Mouse (Mus musculus) forelimb bud, embryonic 11.5 days (tissue): Measurements from ENCODE around the gene Eif2s1.

Source experiments
- DNase-seq: peaks from one replicate; pipeline ENCODE4 v3.0.0-alpha.2; 2012; ENCODE audit warnings: low read depth, low spot score

The Eif2s1 gene

GRCm38 (mm10) chr12:78861496-78862253 is at the start of gene Eif2s1, which contains the start of gene Atp6v1d:
Eif2s1 (plus strand) TSS chr12:78861819.
Atp6v1d (minus strand) TSS chr12:78861638.
- DNase-seq: peak; percentile 100

GRCm38 (mm10) chr12:78814437-78814836 is 47.2 kb upstream of the Eif2s1 start:
- no peak for DNase-seq

- no peak for DNase-seq
Observed at GRCm38 (mm10) chr12:78834496-78834895, 27.1 kb upstream of the Eif2s1 start.

GRCm38 (mm10) chr12:78839906-78840305 is 21.7 kb upstream of the Eif2s1 start:
- DNase-seq: no peak

GRCm38 (mm10) chr12:78842429-78842828 is 19.2 kb upstream of the Eif2s1 start:
- DNase-seq: no peak

GRCm38 (mm10) chr12:78848246-78848645 is 13.4 kb upstream of the Eif2s1 start:
- DNase-seq: no peak

GRCm38 (mm10) chr12:78860921-78861495 is 611 bp upstream of the Eif2s1 start:
- DNase-seq: peak; percentile 17

GRCm38 (mm10) chr12:78862254-78862730 is 673 bp downstream of the Eif2s1 start:
- DNase-seq: no peak

GRCm38 (mm10) chr12:78865434-78865833 is 3.8 kb downstream of the Eif2s1 start:
- DNase-seq: no peak

GRCm38 (mm10) chr12:78868115-78868514 is 6.5 kb downstream of the Eif2s1 start:
- DNase-seq: no peak

GRCm38 (mm10) chr12:78874581-78874980 is 13.0 kb downstream of the Eif2s1 start:
- no peak for DNase-seq

- no peak for DNase-seq
Observed at GRCm38 (mm10) chr12:78890062-78890461, 28.4 kb downstream of the Eif2s1 start.

- DNase-seq: no peak
Observed at GRCm38 (mm10) chr12:78891149-78891548, 29.5 kb downstream of the Eif2s1 start.

- DNase-seq: no peak
Observed at GRCm38 (mm10) chr12:78897861-78898260, 36.2 kb downstream of the Eif2s1 start.

GRCm38 (mm10) chr12:78901467-78901866 is 39.8 kb downstream of the Eif2s1 start:
- DNase-seq: no peak

GRCm38 (mm10) chr12:78903313-78903712 is 41.7 kb downstream of the Eif2s1 start:
- no peak for DNase-seq

GRCm38 (mm10) chr12:78904499-78904898 is 42.9 kb downstream of the Eif2s1 start:
- DNase-seq: no peak

GRCm38 (mm10) chr12:78906707-78907162 is 45.1 kb downstream of the Eif2s1 start, which contains the start of gene Plek2:
Plek2 (minus strand) TSS chr12:78906964.
- no peak for DNase-seq

- no peak for DNase-seq
Observed at GRCm38 (mm10) chr12:78908081-78908605, 46.5 kb downstream of the Eif2s1 start.

GRCm38 (mm10) chr12:78910684-78911461 is 49.3 kb downstream of the Eif2s1 start:
- DNase-seq: no peak

- no peak for DNase-seq
Observed at GRCm38 (mm10) chr12:78911707-78912417, 50.2 kb downstream of the Eif2s1 start.
